Mouse (Mus musculus): ENCODE data around the gene Ndufb6. TPM values are rescaled to one million over a fixed set of nuclear protein-coding genes. Genes with fewer than 3 reads are reported as not detected.

Ndufb6 gene
- 10 to 100 TPM; 38.0 to 38.5 TPM for total RNA-seq (2023)

GRCm38 (mm10) chr4:40279276-40279900, at the start of gene Ndufb6:
Gene Ndufb6 (minus strand): TSS chr4:40279421.

GRCm38 (mm10) chr4:40269430-40270032, 9.7 kb downstream of the Ndufb6 start, which contains the start of the genes Smim27 and Topors:
Gene Smim27 (plus strand): TSS chr4:40269579.
Gene Topors (minus strand): TSS chr4:40269850.

GRCm38 (mm10) chr4:40239409-40240271, 39.6 kb downstream of the Ndufb6 start, which contains the start of gene Ddx58:
Gene Ddx58 (minus strand): TSS chr4:40239828.

Other genes with a start within 250 kb of the Ndufb6 start
- 10 to 100 TPM; 19.0 to 21.0 TPM for gene Aco1, start 136.3 kb downstream of the Ndufb6 start, total RNA-seq (2023)
- 100 to 1,000 TPM; 108 to 110 TPM for gene Ddx58, start 39.6 kb downstream of the Ndufb6 start, total RNA-seq (2023)
- gene Smim27, start 9.8 kb downstream of the Ndufb6 start, total RNA-seq (2023), result 10 to 100 TPM; 39.7 to 44.9 TPM
- gene Topors, start 9.6 kb downstream of the Ndufb6 start, total RNA-seq (2023), result 10 to 100 TPM; 39.5 to 40.3 TPM
- not detected for gene Tmem215, start 192.8 kb upstream of the Ndufb6 start, total RNA-seq (2023)